Mouse (Mus musculus) erythroblast, embryonic 14.5 days (primary cell): Measurements from ENCODE around the gene 4933427D14Rik.

ENCODE experiments used
- GATA1 ChIP-seq: IDR thresholded peaks from 2 replicates; pipeline ENCODE4 v1.6.1; 2012; ENCODE audit warnings: low read length, inconsistent platforms, mixed read lengths
- TAL1 ChIP-seq: IDR thresholded peaks from 3 replicates; pipeline ENCODE4 v1.6.1; 2012; ENCODE audit warnings: low read length, inconsistent platforms, mixed read lengths

- TF ChIP-seq GATA1, result no peak
- TF ChIP-seq TAL1, result no peak
Measured at GRCm38 (mm10) chr11:72245196-72245753, 38.0 kb upstream of the 4933427D14Rik start.
